Mouse (Mus musculus) forebrain, embryonic 13.5 days (tissue): ENCODE data around the gene Gadd45a. TPM values are rescaled to one million over a fixed set of nuclear protein-coding genes. Genes with fewer than 3 reads are reported as not detected.

Experiments used
- ATAC-seq: fragments of 200-750 bp; cut with Nextera tagmentation; 2 replicates; pipeline ENCODE4 v1.8.0; 2017
- H3K27ac ChIP-seq: fragments of 300-500 bp; sonication (generic); 2 replicates; pipeline ENCODE4 v1.5.1; 2015; ENCODE audit warnings: inconsistent platforms, mild to moderate bottlenecking, moderate library complexity
- H3K27me3 ChIP-seq: fragments of 300-500 bp; sonication (generic); 2 replicates; pipeline ENCODE4 v1.6.1; 2015; ENCODE audit warnings: mild to moderate bottlenecking, inconsistent platforms
- H3K36me3 ChIP-seq: fragments of 300-500 bp; sonication (generic); 2 replicates; pipeline ENCODE4 v1.6.1; 2015; ENCODE audit warnings: mild to moderate bottlenecking, inconsistent platforms; ENCODE audit not compliant: poor library complexity, severe bottlenecking
- H3K4me1 ChIP-seq: fragments of 300-500 bp; sonication (generic); 2 replicates; pipeline ENCODE4 v1.6.1; 2015; ENCODE audit warnings: inconsistent platforms
- H3K4me2 ChIP-seq: fragments of 300-500 bp; sonication (generic); 2 replicates; pipeline ENCODE4 v1.6.1; 2015; ENCODE audit warnings: inconsistent platforms, mild to moderate bottlenecking, moderate library complexity
- H3K4me3 ChIP-seq: fragments of 300-500 bp; sonication (generic); 2 replicates; pipeline ENCODE4 v1.5.1; 2015; ENCODE audit warnings: mild to moderate bottlenecking, inconsistent platforms
- H3K9ac ChIP-seq: fragments of 300-500 bp; sonication (generic); 2 replicates; pipeline ENCODE4 v1.6.1; 2015; ENCODE audit warnings: mild to moderate bottlenecking, inconsistent platforms
- H3K9me3 ChIP-seq: fragments of 300-500 bp; sonication (generic); replicated peaks from 2 replicates; pipeline ENCODE4 v1.6.1; 2016; ENCODE audit warnings: inconsistent platforms
- WGBS: fragments of 180-500 bp; shearing (Covaris S2); methylation state at CpG from one replicate; pipeline ENCODE4 v1.1.7; 2015; 5-methylcytosine and 5-hydroxymethylcytosine counted together
- polyA plus RNA-seq: library from polyadenylated mRNA; unstranded; fragments of >200 nt; fragmentation: Nextera tagmentation; extraction: Ambion mirVana; gene quantifications from 2 replicates; pipeline ENCODE4 v1.2.1, GENCODE M21; 2015

The Gadd45a gene
- 13.9 and 16.9 TPM in 2 replicates for polyA plus RNA-seq

- peak; percentile 97 for ATAC-seq
- no peaks in the 10 kb centered on the region for H3K9me3 ChIP-seq
- H3K4me2 ChIP-seq = peak within 1 kb of the TSS; percentile 79
- no peaks in the 10 kb centered on the region for H3K36me3 ChIP-seq
- peak within 1 kb of the TSS; percentile 83 for H3K9ac ChIP-seq
- peaks cover 15% of the 10 kb centered on the region for H3K4me1 ChIP-seq
- peak within 1 kb of the TSS; percentile 75 for H3K4me3 ChIP-seq
- H3K27me3 ChIP-seq = no peaks in the 10 kb centered on the region; the same call in 1 of the 2 replicates
- peak within 1 kb of the TSS; percentile 82 for H3K27ac ChIP-seq
- 0% methylated on average over 66 of the region's 69 CpGs for WGBS
These were observed at the start of gene Gadd45a for GRCm38 (mm10) chr6:67036837-67037628. TSS of gene Gadd45a (minus strand) at chr6:67037457.

- H3K27ac ChIP-seq = no peak overlapping the region
- WGBS = 91% methylated on average over 9 of the region's 9 CpGs
- H3K9ac ChIP-seq = no peak overlapping the region
- no peak overlapping the region for H3K4me3 ChIP-seq
- ATAC-seq = no peak
- H3K4me2 ChIP-seq = no peak overlapping the region
- H3K36me3 ChIP-seq = no peaks in the 10 kb centered on the region
- no peaks in the 10 kb centered on the region for H3K4me1 ChIP-seq
- no peaks in the 10 kb centered on the region for H3K27me3 ChIP-seq
- no peaks in the 10 kb centered on the region for H3K9me3 ChIP-seq
These were observed 48.7 kb upstream of the Gadd45a start for GRCm38 (mm10) chr6:67085850-67086437.

DNA sequence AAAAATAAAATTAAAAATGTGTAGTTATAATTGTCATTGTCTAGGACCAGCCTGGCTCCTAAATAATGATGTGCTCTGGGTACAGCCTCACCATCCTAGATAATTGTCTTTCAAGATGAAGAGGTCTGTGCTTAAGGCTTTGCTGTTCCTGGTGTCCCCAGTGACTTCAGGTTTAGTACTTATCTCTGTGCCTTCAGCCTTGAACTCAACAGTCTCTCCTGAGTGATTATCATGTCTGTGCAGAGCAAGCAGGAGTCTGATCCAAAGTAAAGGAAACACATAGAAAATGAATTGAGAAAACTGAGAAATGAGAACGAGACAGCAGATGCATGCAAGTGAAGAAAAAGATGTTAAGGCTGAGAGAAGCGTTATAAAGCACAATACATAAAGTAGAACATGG is 47.2 kb upstream of the Gadd45a start:
- no peak overlapping the region for H3K4me2 ChIP-seq
- 96% methylated on average over 2 of the region's 2 CpGs for WGBS
- H3K9ac ChIP-seq = no peak overlapping the region
- no peaks in the 10 kb centered on the region for H3K4me1 ChIP-seq
- H3K27me3 ChIP-seq = no peaks in the 10 kb centered on the region
- no peaks in the 10 kb centered on the region for H3K36me3 ChIP-seq
- ATAC-seq = no peak
- H3K27ac ChIP-seq = no peak overlapping the region
- H3K9me3 ChIP-seq = no peaks in the 10 kb centered on the region
- no peak overlapping the region for H3K4me3 ChIP-seq

DNA sequence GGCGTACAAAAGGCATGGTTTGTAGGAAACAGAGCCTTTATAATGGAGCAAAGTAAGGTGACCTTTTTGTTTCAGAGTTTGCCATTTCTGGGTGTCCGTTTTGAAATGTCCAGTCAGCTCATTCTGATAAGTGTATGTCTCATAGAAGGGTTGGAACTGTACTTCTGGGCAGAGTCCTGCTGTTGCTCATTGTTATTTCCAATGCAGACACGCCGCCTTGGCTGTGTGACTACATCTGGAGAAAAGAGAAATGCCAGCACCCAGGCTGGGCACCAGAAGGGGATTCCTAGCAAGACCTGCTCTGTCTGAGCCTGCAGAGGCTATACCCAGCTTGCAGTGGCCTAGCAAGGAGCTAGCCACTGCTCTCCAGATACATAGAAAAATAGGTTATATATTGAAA is 43.9 kb upstream of the Gadd45a start:
- Histone ChIP-seq H3K4me1 (no peaks in the 10 kb centered on the region), H3K4me3 (no peak overlapping the region), H3K9me3 (no peaks in the 10 kb centered on the region), H3K4me2 (no peak overlapping the region), H3K9ac (no peak overlapping the region), H3K36me3 (no peaks in the 10 kb centered on the region), H3K27me3 (no peaks in the 10 kb centered on the region), H3K27ac (no peak overlapping the region)
- no peak for ATAC-seq
- 84% methylated on average over 4 of the region's 4 CpGs for WGBS

DNA sequence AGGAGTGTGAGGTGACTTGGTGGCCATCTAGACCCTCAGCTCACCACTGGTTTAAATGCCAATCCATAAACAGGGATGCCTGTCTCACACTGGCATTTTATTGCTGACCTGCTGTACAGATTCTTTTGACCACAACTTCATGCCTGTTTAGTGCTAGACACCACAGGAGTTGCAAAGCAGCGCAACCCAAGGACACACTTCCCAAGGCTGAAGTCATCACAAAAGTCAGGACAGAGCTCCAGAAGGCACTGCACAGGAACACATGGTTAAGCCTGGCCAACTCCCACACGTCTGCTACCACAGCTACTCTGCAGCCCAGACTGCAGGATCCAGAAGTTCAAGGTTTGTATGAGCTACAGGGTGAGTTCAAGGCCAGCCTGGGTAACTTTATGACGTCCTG is 40.8 kb upstream of the Gadd45a start:
- 88% methylated on average over 3 of the region's 3 CpGs for WGBS
- Histone ChIP-seq H3K4me3 (no peak overlapping the region), H3K27ac (no peak overlapping the region), H3K9ac (no peak overlapping the region), H3K9me3 (no peaks in the 10 kb centered on the region), H3K4me2 (no peak overlapping the region), H3K27me3 (no peaks in the 10 kb centered on the region), H3K4me1 (no peaks in the 10 kb centered on the region), H3K36me3 (no peaks in the 10 kb centered on the region)
- ATAC-seq = no peak

DNA sequence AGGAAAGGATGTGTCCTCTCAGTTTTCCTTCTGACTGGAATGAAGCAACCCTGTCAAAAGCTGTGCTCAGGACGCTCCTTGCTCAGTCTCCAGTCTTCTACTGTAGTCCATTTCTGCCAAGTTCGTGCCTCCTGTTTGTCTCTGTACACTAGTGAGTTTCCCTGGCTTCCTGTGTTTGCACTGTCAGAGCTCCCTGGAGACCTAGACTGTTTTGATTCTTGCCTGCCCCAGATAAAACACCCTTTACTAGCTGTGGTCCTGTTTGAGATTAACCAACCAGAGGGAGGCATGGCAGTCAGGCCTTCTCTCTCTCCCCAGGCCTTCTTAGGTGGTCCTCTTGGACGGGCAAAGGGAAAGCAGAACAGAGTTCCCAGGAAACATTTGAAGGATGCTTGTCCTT is 40.2 kb upstream of the Gadd45a start:
- H3K4me2 ChIP-seq = no peak overlapping the region
- no peaks in the 10 kb centered on the region for H3K9me3 ChIP-seq
- H3K27ac ChIP-seq = no peak overlapping the region
- H3K4me3 ChIP-seq = no peak overlapping the region
- H3K36me3 ChIP-seq = no peaks in the 10 kb centered on the region
- 69% methylated on average over 3 of the region's 3 CpGs for whole genome bisulfite sequencing
- ATAC-seq = no peak
- no peaks in the 10 kb centered on the region for H3K4me1 ChIP-seq
- no peaks in the 10 kb centered on the region for H3K27me3 ChIP-seq
- no peak overlapping the region for H3K9ac ChIP-seq

- H3K27ac ChIP-seq = no peak overlapping the region
- no peaks in the 10 kb centered on the region for H3K27me3 ChIP-seq
- H3K9me3 ChIP-seq = no peaks in the 10 kb centered on the region
- no peak overlapping the region for H3K9ac ChIP-seq
- ATAC-seq = no peak
- no peaks in the 10 kb centered on the region for H3K4me1 ChIP-seq
- H3K4me2 ChIP-seq = no peak overlapping the region
- 54% methylated on average over 1 of the region's 1 CpGs for WGBS
- no peaks in the 10 kb centered on the region for H3K36me3 ChIP-seq
- no peak overlapping the region for H3K4me3 ChIP-seq
These were observed 39.1 kb upstream of the Gadd45a start for GRCm38 (mm10) chr6:67076348-67076747.

DNA sequence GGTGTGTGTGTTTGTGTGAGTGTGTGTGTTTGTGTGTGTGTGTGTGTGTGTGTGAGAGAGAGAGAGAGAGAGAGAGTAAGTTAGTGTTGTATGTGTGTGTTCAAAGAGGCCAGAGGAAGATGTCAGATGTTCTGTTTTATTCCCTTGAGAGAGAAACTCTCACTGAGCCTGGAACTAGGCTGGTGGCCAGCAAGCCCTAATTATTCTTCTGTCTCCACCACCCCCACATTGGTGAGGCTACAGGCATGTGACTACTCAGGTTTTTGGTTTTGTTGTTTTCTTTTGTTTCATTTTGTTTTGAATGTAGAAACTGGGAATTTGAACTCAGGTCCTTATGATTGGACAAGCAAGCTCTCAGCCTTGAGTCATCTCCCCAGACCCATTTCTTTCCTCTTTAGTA is 37.6 kb upstream of the Gadd45a start:
- no peak overlapping the region for H3K4me2 ChIP-seq
- no peak overlapping the region for H3K4me3 ChIP-seq
- ATAC-seq = no peak
- no peak overlapping the region for H3K27ac ChIP-seq
- H3K36me3 ChIP-seq = no peaks in the 10 kb centered on the region
- peaks cover 5% of the 10 kb centered on the region; the same call in 1 of the 2 replicates for H3K4me1 ChIP-seq
- no peaks in the 10 kb centered on the region for H3K27me3 ChIP-seq
- H3K9me3 ChIP-seq = no peaks in the 10 kb centered on the region
- no peak overlapping the region for H3K9ac ChIP-seq

DNA sequence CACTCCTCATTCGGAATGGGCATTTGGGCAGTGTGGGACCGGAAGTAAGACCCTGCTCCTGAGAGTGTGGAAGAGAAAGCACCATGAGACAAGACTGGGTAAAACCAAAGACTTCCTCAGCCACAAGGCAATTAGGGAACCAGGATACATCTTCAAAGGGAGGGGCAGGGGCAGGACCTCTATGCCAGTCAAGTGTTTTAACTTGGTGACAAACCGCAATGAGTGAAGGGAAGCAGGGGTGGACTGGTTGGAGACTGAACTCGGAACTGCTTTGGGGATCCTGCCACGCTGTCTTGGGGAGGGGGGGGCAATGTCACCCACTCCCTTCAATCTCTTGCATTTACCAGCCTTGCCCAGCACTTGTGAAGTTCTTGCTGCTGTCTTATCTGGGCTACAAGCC is 36.7 kb upstream of the Gadd45a start:
- H3K27ac ChIP-seq = no peak overlapping the region
- H3K9ac ChIP-seq = no peak overlapping the region
- no peak overlapping the region for H3K4me2 ChIP-seq
- no peak for ATAC-seq
- H3K9me3 ChIP-seq = no peaks in the 10 kb centered on the region
- H3K36me3 ChIP-seq = no peaks in the 10 kb centered on the region
- H3K27me3 ChIP-seq = no peaks in the 10 kb centered on the region
- 96% methylated on average over 5 of the region's 5 CpGs for WGBS
- no peak overlapping the region for H3K4me3 ChIP-seq
- peaks cover 7% of the 10 kb centered on the region; the same call in 1 of the 2 replicates for H3K4me1 ChIP-seq

DNA sequence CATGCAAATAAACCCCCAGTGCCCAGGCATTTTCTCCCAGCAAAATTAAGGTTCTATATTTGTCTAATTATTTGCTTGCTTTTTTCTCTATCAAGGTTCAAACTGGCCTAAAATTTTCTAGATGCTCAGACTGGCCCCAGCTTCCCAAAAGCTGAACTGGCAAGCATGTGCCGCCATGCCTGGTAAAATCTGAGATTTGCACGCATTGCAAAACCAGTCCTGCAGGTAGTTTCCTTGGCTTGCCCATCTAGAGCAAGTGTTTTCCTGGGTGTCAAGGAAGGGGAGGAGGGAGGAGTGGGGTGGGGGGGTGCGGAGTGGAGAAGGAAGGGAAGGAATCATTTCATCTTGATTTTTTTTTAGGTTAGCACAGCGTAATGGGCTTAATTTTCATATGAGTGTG is 36.2 kb upstream of the Gadd45a start:
- H3K4me2 ChIP-seq = no peak overlapping the region
- 93% methylated on average over 4 of the region's 4 CpGs for whole genome bisulfite sequencing
- no peaks in the 10 kb centered on the region for H3K36me3 ChIP-seq
- H3K27me3 ChIP-seq = no peaks in the 10 kb centered on the region
- H3K4me3 ChIP-seq = no peak overlapping the region
- no peak overlapping the region for H3K9ac ChIP-seq
- no peaks in the 10 kb centered on the region for H3K9me3 ChIP-seq
- H3K27ac ChIP-seq = no peak overlapping the region
- peaks cover 7% of the 10 kb centered on the region; the same call in 1 of the 2 replicates for H3K4me1 ChIP-seq
- ATAC-seq = no peak

- H3K27me3 ChIP-seq = no peaks in the 10 kb centered on the region
These were observed 34.4 kb upstream of the Gadd45a start for GRCm38 (mm10) chr6:67071615-67072014.

GRCm38 (mm10) chr6:67069800-67070315 is 32.6 kb upstream of the Gadd45a start:
- Histone ChIP-seq H3K36me3 (no peaks in the 10 kb centered on the region), H3K4me3 (no peak overlapping the region), H3K27ac (no peak overlapping the region; the same call in 1 of the 2 replicates), H3K4me2 (no peak overlapping the region), H3K27me3 (no peaks in the 10 kb centered on the region), H3K4me1 (peaks cover 7% of the 10 kb centered on the region; the same call in 1 of the 2 replicates), H3K9me3 (no peaks in the 10 kb centered on the region), H3K9ac (no peak overlapping the region)
- 62% methylated on average over 9 of the region's 9 CpGs for WGBS
- peak; percentile 57; the same call in 1 of the 2 replicates for ATAC-seq

More at GRCm38 (mm10) chr6:67071615-67072014, 34.4 kb upstream of the Gadd45a start:
- no peaks in the 10 kb centered on the region for H3K36me3 ChIP-seq
- H3K9me3 ChIP-seq = no peaks in the 10 kb centered on the region
- no peak for ATAC-seq
- H3K9ac ChIP-seq = no peak overlapping the region
- 77% methylated on average over 1 of the region's 1 CpGs for WGBS
- peaks cover 7% of the 10 kb centered on the region; the same call in 1 of the 2 replicates for H3K4me1 ChIP-seq
- H3K4me3 ChIP-seq = no peak overlapping the region
- no peak overlapping the region for H3K27ac ChIP-seq
- no peak overlapping the region for H3K4me2 ChIP-seq
